Mouse (Mus musculus): Measurements from ENCODE around the gene Gm20388. TPM values are rescaled to one million over a fixed set of nuclear protein-coding genes. Genes with fewer than 3 reads are reported as not detected.

Gm20388 gene
- polyA plus RNA-seq, 1 experiment: 28.1 TPM

DNA sequence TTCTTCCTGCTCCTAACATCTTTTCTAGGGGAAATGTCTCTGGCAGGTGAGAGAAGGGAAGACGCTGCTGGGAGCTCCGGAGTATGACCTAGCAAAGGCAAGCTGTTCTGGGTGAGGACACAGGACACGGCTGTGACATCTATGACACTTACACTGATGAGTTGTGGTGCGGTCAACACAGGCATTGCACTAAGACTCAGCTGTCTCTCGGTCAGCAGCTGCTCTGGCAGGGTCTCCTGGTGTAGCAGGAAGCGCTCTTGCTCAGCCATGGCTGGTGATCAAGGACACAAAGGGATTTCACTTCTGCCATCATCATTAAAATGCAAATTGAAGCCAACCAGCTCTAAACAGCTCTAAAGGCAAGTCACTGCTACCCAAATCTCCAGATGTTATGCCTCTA, 3997.0 kb downstream of the Gm20388 start:
- no peak for TF ChIP-seq POLR2A (IDR thresholded peaks at IDR 0.05; ENCODE audit: insufficient read depth, low read length)
- no peak for TF ChIP-seq CTCF (IDR thresholded peaks at IDR 0.05; ENCODE audit: low read depth, low read length)
- no peak for TF ChIP-seq EP300 (IDR thresholded peaks at IDR 0.05; ENCODE audit: insufficient read depth, low read depth, low read length)
- Histone ChIP-seq H3K27ac (ENCODE audit: insufficient read depth, low read length) (no peak overlapping the region), H3K4me3 (ENCODE audit: low read depth, low read length) (no peak overlapping the region), H3K9me3 (replicated peaks; ENCODE audit: control insufficient read depth, insufficient read depth, low read length, poor library complexity, severe bottlenecking) (no peaks in the 10 kb centered on the region), H3K4me1 (ENCODE audit: control insufficient read depth, insufficient read depth, low read length) (no peaks in the 10 kb centered on the region), H3K9ac (ENCODE audit: low read depth, poor library complexity, severe bottlenecking) (no peak overlapping the region), H3K36me3 (ENCODE audit: control insufficient read depth, insufficient read depth, low read length, poor library complexity, severe bottlenecking) (peaks cover 74% of the 10 kb centered on the region), H3K27me3 (ENCODE audit: control insufficient read depth, insufficient read depth, low read length, poor library complexity, severe bottlenecking) (no peaks in the 10 kb centered on the region)

DNA sequence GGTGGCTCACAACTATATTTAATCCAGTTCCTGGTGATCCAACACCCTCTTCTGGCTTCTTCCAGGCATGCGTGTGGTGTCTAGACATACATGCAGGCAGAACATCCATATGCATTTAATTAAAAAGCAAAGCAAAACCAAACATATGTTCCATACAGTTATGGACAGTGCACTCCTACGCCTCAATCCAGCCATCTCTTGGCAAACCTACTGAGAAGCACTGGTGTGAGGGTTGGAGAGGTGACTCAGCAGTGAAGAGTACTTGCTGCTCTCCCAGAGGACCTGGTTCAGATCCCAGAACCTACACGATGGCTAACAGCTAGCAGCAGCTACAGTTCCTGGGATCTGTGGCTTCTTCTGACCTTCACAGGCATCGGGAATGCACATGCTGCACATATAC, 4001.6 kb downstream of the Gm20388 start:
- H3K9ac ChIP-seq (ENCODE audit: low read depth, poor library complexity, severe bottlenecking): no peak overlapping the region
- H3K36me3 ChIP-seq (ENCODE audit: control insufficient read depth, insufficient read depth, low read length, poor library complexity, severe bottlenecking): peaks cover 83% of the 10 kb centered on the region
- no peaks in the 10 kb centered on the region for H3K9me3 ChIP-seq (replicated peaks; ENCODE audit: control insufficient read depth, insufficient read depth, low read length, poor library complexity, severe bottlenecking)
- H3K4me1 ChIP-seq (ENCODE audit: control insufficient read depth, insufficient read depth, low read length): no peaks in the 10 kb centered on the region
- H3K4me3 ChIP-seq (ENCODE audit: low read depth, low read length): no peak overlapping the region
- H3K27ac ChIP-seq (ENCODE audit: insufficient read depth, low read length): no peak overlapping the region
- no peaks in the 10 kb centered on the region for H3K27me3 ChIP-seq (ENCODE audit: control insufficient read depth, insufficient read depth, low read length, poor library complexity, severe bottlenecking)
- TF ChIP-seq POLR2A (IDR thresholded peaks at IDR 0.05; ENCODE audit: insufficient read depth, low read length) (no peak), EP300 (IDR thresholded peaks at IDR 0.05; ENCODE audit: insufficient read depth, low read depth, low read length) (no peak), CTCF (IDR thresholded peaks at IDR 0.05; ENCODE audit: low read depth, low read length) (no peak)

- Histone ChIP-seq H3K9me3 (replicated peaks; ENCODE audit: control insufficient read depth, insufficient read depth, low read length, poor library complexity, severe bottlenecking) (no peaks in the 10 kb centered on the region), H3K4me1 (ENCODE audit: control insufficient read depth, insufficient read depth, low read length) (no peaks in the 10 kb centered on the region), H3K27me3 (ENCODE audit: control insufficient read depth, insufficient read depth, low read length, poor library complexity, severe bottlenecking) (no peaks in the 10 kb centered on the region), H3K36me3 (ENCODE audit: control insufficient read depth, insufficient read depth, low read length, poor library complexity, severe bottlenecking) (peaks cover 90% of the 10 kb centered on the region), H3K4me3 (ENCODE audit: low read depth, low read length) (no peak overlapping the region), H3K9ac (ENCODE audit: low read depth, poor library complexity, severe bottlenecking) (no peak overlapping the region), H3K27ac (ENCODE audit: insufficient read depth, low read length) (no peak overlapping the region)
- TF ChIP-seq EP300 (IDR thresholded peaks at IDR 0.05; ENCODE audit: insufficient read depth, low read depth, low read length) (no peak), POLR2A (IDR thresholded peaks at IDR 0.05; ENCODE audit: insufficient read depth, low read length) (no peak), CTCF (IDR thresholded peaks at IDR 0.05; ENCODE audit: low read depth, low read length) (no peak)
Measured at GRCm38 (mm10) chr8:123914635-123915034, 4004.0 kb downstream of the Gm20388 start.

DNA sequence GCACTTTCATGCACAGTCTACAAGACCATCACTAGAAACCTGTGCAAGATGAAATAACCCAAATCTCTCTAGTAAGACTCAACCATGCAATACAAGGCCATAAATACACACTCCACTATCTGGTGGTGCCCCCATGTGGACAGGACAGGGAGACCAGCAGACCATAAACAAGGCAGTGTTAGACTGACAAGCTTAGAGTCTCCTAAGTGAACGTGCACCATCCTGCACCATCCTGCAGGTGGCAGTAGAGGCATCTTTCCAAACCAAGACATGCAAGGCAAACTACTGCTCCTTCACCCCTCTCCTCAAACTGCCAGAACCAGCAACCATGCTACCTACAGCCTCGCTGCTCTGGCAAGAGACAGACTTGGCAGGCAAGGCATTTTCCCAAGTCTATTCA, 4014.1 kb downstream of the Gm20388 start:
- Histone ChIP-seq H3K9ac (ENCODE audit: low read depth, poor library complexity, severe bottlenecking) (no peak overlapping the region), H3K4me3 (ENCODE audit: low read depth, low read length) (no peak overlapping the region), H3K4me1 (ENCODE audit: control insufficient read depth, insufficient read depth, low read length) (no peaks in the 10 kb centered on the region), H3K27ac (ENCODE audit: insufficient read depth, low read length) (no peak overlapping the region), H3K36me3 (ENCODE audit: control insufficient read depth, insufficient read depth, low read length, poor library complexity, severe bottlenecking) (peaks cover 70% of the 10 kb centered on the region), H3K9me3 (replicated peaks; ENCODE audit: control insufficient read depth, insufficient read depth, low read length, poor library complexity, severe bottlenecking) (no peaks in the 10 kb centered on the region), H3K27me3 (ENCODE audit: control insufficient read depth, insufficient read depth, low read length, poor library complexity, severe bottlenecking) (no peaks in the 10 kb centered on the region)
- TF ChIP-seq EP300 (IDR thresholded peaks at IDR 0.05; ENCODE audit: insufficient read depth, low read depth, low read length) (no peak), CTCF (IDR thresholded peaks at IDR 0.05; ENCODE audit: low read depth, low read length) (peak; percentile 100), POLR2A (IDR thresholded peaks at IDR 0.05; ENCODE audit: insufficient read depth, low read length) (no peak)

GRCm38 (mm10) chr8:123925671-123926070, 4015.0 kb downstream of the Gm20388 start:
- H3K27me3 ChIP-seq (ENCODE audit: control insufficient read depth, insufficient read depth, low read length, poor library complexity, severe bottlenecking): no peaks in the 10 kb centered on the region
- H3K4me1 ChIP-seq (ENCODE audit: control insufficient read depth, insufficient read depth, low read length): no peaks in the 10 kb centered on the region
- no peak overlapping the region for H3K4me3 ChIP-seq (ENCODE audit: low read depth, low read length)
- H3K9me3 ChIP-seq (replicated peaks; ENCODE audit: control insufficient read depth, insufficient read depth, low read length, poor library complexity, severe bottlenecking): no peaks in the 10 kb centered on the region
- no peak overlapping the region for H3K27ac ChIP-seq (ENCODE audit: insufficient read depth, low read length)
- peaks cover 69% of the 10 kb centered on the region for H3K36me3 ChIP-seq (ENCODE audit: control insufficient read depth, insufficient read depth, low read length, poor library complexity, severe bottlenecking)
- no peak for TF ChIP-seq EP300 (IDR thresholded peaks at IDR 0.05; ENCODE audit: insufficient read depth, low read depth, low read length)
- no peak for TF ChIP-seq POLR2A (IDR thresholded peaks at IDR 0.05; ENCODE audit: insufficient read depth, low read length)
- no peak for TF ChIP-seq CTCF (IDR thresholded peaks at IDR 0.05; ENCODE audit: low read depth, low read length)
- no peak overlapping the region for H3K9ac ChIP-seq (ENCODE audit: low read depth, poor library complexity, severe bottlenecking)

DNA sequence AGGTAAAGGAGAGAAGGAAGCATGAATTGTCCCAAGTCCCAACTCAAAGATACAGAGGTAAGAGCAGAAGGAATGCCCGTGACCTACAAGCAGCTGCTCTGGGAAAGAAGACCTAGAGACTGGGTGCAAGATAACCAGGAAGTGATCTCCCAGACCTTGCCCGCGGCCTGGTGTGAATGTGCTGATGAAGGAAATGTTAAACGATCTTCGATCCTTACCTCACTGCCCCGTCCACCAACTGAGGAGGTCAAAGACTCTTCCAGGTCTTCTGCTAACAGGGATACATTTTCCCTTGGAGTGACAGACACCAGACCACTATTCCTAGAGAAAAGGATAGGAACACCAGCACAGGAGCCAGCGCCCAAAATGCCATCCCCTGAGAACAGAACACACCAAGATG, 4018.4 kb downstream of the Gm20388 start:
- Histone ChIP-seq H3K4me3 (ENCODE audit: low read depth, low read length) (no peak overlapping the region), H3K9ac (ENCODE audit: low read depth, poor library complexity, severe bottlenecking) (no peak overlapping the region), H3K9me3 (replicated peaks; ENCODE audit: control insufficient read depth, insufficient read depth, low read length, poor library complexity, severe bottlenecking) (no peaks in the 10 kb centered on the region), H3K27ac (ENCODE audit: insufficient read depth, low read length) (no peak overlapping the region), H3K36me3 (ENCODE audit: control insufficient read depth, insufficient read depth, low read length, poor library complexity, severe bottlenecking) (peaks cover 59% of the 10 kb centered on the region), H3K27me3 (ENCODE audit: control insufficient read depth, insufficient read depth, low read length, poor library complexity, severe bottlenecking) (no peaks in the 10 kb centered on the region), H3K4me1 (ENCODE audit: control insufficient read depth, insufficient read depth, low read length) (no peaks in the 10 kb centered on the region)
- no peak for TF ChIP-seq EP300 (IDR thresholded peaks at IDR 0.05; ENCODE audit: insufficient read depth, low read depth, low read length)
- no peak for TF ChIP-seq POLR2A (IDR thresholded peaks at IDR 0.05; ENCODE audit: insufficient read depth, low read length)
- no peak for TF ChIP-seq CTCF (IDR thresholded peaks at IDR 0.05; ENCODE audit: low read depth, low read length)

Measured in ES-Bruce4 (cell line).